ENCODE assay signal across 18 mouse cellular contexts in the genomic region with DNA sequence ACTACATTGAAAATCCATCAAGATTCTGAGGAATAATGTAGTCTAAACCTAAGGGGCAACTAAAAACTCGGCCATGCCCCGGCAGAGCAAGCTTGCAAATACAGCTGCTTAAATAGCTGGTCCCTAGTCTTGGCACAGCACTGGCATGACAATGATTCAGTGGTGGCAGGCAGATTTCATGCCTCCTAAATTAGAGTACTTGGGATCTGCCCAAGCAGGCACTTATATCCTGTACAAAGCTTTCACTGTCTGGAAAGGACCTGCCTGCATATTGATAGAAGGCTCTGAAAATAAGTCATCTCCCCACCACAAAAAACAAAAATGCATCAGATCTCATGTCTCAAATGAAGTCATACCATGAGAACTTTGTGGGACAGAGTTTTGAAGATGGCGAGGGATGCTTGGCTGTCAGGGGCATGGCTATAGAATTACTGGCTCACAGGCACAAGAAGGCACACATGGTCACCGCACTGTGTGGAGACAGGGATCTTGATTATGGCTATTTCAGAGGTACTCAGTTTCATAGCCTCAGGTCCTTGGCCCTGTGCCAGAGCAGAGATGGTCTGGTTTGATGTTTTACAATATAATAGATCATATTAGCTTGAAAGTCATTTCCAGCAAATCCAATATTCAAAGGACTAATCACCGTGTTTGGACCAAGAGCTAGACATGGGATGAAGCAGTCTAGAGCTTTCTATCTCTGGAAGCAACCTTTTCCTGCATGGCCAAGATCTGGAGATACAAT.
DNase-seq lines count a peak whose midpoint lies in the region.
"Had no signal": no experiment of that assay in that cellular context is flagged by ENCODE, and none has a peak within 500 bp of the region (broad histone marks: within the 10 kb centered on the region; RNA-seq: fewer than 3 reads in every experiment).

No protein-coding gene starts in this region.

- DNase-seq in adrenal gland, adult 2 months: peak; percentile 14
- no peak for DNase-seq in adrenal gland, adult 18-20 months (ENCODE audit: low spot score in 2 of 2)
- peak; percentile 28 for DNase-seq in heart, adult 8-10 months (ENCODE audit: low spot score)
- no peak for DNase-seq in heart, postnatal 36 days
- peak; percentile 52 for DNase-seq in MN1 (ENCODE audit: low spot score)
- peak; percentile 44 for DNase-seq in adrenal gland, postnatal 14 days
- DNase-seq in c-Kit-positive CD71-positive TER-119-positive erythroid progenitor cells, embryonic 14.5 days (ENCODE audit: low spot score): no peak
- DNase-seq in layer of hippocampus, postnatal 25 days (ENCODE audit: extremely low spot score in 1 of 2, low spot score in 1 of 2): no peak
- DNase-seq: cerebellum, adult 11-12 months; cerebellum, adult 9-11 months; gastrocnemius, postnatal 10 days; kidney, adult 9 months; kidney, postnatal 10 days; liver, embryonic 13.5 days; lung, adult 18-20 months; midbrain, embryonic 14.5 days; right cerebral cortex, adult 18-20 months; right cerebral cortex, postnatal 4 days had no signal

- intact Hi-C loops in heart, postnatal 36 days (cut with DNase I): no loop called here

Comparison
In these comparisons a context has a peak if more than half of its experiments do, and no peak if none do; other contexts are left out.
1. DNase-seq: peak in adrenal gland, adult 2 months (single experiment), heart, adult 8-10 months (single experiment), MN1 (single experiment) and adrenal gland, postnatal 14 days (single experiment); none in adrenal gland, adult 18-20 months (0 of 2), heart, postnatal 36 days (0 of 2), c-Kit-positive CD71-positive TER-119-positive erythroid progenitor cells, embryonic 14.5 days (single experiment) and layer of hippocampus, postnatal 25 days (0 of 2).